Mouse (Mus musculus) cerebellum, adult 2 months (tissue): ENCODE results near the gene Olfr180. TPM values are rescaled to one million over a fixed set of nuclear protein-coding genes. Genes with fewer than 3 reads are reported as not detected.

Source experiments
- DNase-seq, 2 experiments: peaks; one replicate each; pipeline ENCODE4 v3.0.0; 2021
- H3K27ac ChIP-seq: fragments of 200-500 bp; 2 replicates; pipeline ENCODE4 v1.5.1; 2012; ENCODE audit warnings: low read length, control low read depth, inconsistent platforms; ENCODE audit not compliant: insufficient read depth
- H3K27me3 ChIP-seq: fragments of 200-500 bp; 2 replicates; pipeline ENCODE4 v1.6.1; 2012; ENCODE audit warnings: inconsistent platforms, mild to moderate bottlenecking, low read length, moderate library complexity; ENCODE audit not compliant: control insufficient read depth, insufficient read depth
- H3K4me1 ChIP-seq: fragments of 200-500 bp; 2 replicates; pipeline ENCODE4 v1.6.1; 2011; ENCODE audit warnings: low read length; ENCODE audit not compliant: control insufficient read depth, insufficient read depth
- H3K4me3 ChIP-seq: fragments of 200-500 bp; replicated peaks from 2 replicates; pipeline ENCODE3; 2011; ENCODE audit warnings: mild to moderate bottlenecking, low read depth, low read length, control low read depth; ENCODE audit not compliant: insufficient read depth
- CTCF ChIP-seq: fragments of 200-500 bp; IDR thresholded peaks from 2 replicates; pipeline ENCODE4 v1.5.1; 2011; ENCODE audit warnings: low read depth, mild to moderate bottlenecking, control low read depth, low read length, moderate library complexity, borderline replicate concordance; ENCODE audit not compliant: insufficient read depth
- POLR2A ChIP-seq: fragments of 200-500 bp; IDR thresholded peaks from 2 replicates; pipeline ENCODE4 v1.6.1; 2011; ENCODE audit warnings: low read length, control low read depth, borderline replicate concordance; ENCODE audit not compliant: insufficient read depth
- WGBS: fragments of 180-500 bp; shearing (Covaris S2); methylation state at CpG from one replicate; pipeline ENCODE4 v1.1.7; 2018; 5-methylcytosine and 5-hydroxymethylcytosine counted together
- polyA plus RNA-seq: library from polyadenylated mRNA; depleted of rRNA; stranded (reverse); fragments of >200 nt; gene quantifications from 2 replicates; pipeline ENCODE4 v1.2.3, GENCODE M21; 2012; rRNA removed

Olfr180 gene
- not detected in 2 replicates for polyA plus RNA-seq

DNA sequence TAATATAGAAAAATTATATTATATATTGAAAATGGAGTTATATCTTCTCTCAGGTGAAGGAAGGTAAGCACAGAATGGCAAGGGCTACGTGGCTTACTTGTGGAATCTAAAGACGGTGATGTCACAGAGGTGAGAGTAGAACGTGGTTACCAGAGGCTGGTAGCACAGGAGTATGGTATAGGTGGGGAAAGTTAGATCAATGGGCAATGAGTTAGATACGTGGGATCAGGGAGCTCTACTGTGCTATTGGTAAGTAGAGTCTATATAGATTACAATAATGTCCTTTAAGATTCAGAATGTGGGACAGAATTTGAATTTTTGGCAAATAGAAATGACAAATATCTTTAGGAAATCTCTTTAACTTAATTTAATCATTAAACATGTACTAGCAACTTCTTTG is at the start of gene Olfr180:
TSS of gene Olfr180 (minus strand) at position 101 of the 400 bp plus-strand sequence.
- H3K27me3 ChIP-seq, result no peaks in the 10 kb centered on the region
- no peaks in the 10 kb centered on the region for H3K4me1 ChIP-seq
- DNase-seq, result no peak
- 74% methylated on average over 4 of the region's 4 CpGs for WGBS
- H3K27ac ChIP-seq, result no peak within 1 kb of the TSS
- H3K4me3 ChIP-seq, result no peak within 1 kb of the TSS
- TF ChIP-seq CTCF, result no peak
- TF ChIP-seq POLR2A, result no peak

- 42% methylated on average over 1 of the region's 1 CpGs for WGBS
- no peak within 1 kb of the TSS for H3K4me3 ChIP-seq
- H3K27me3 ChIP-seq, result no peaks in the 10 kb centered on the region
- no peak within 1 kb of the TSS for H3K27ac ChIP-seq
- no peaks in the 10 kb centered on the region for H3K4me1 ChIP-seq
- DNase-seq, result no peak
- TF ChIP-seq POLR2A (no peak), CTCF (no peak)
Measured at GRCm38 (mm10) chr16:58928655-58929054, 537 bp downstream of the Olfr180 start, which contains the start of gene Olfr181. Olfr181 (minus strand) TSS chr16:58928755.

DNA sequence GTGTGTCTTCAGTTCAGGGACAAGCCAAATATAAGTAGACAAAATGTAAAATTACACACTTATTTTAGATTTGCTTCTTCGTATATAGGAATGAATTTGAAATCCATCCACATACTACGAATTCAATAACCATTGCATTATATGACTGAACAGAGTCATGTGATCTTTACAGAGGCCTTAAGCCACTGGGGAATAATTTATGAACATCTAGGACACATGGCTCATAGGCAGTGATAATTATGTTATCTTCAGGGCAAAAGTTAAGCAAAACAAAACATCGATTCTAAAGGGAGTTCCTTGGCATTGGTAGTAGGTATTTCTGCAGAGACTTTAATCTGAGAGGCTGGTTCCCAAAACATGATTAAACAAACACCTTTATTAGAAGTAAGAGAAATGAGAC is 37.2 kb downstream of the Olfr180 start, which contains the start of gene Olfr178:
TSS of gene Olfr178 (minus strand) at position 101 of the 400 bp plus-strand sequence.
- DNase-seq, result no peak
- 88% methylated on average over 3 of the region's 3 CpGs for WGBS
- H3K4me1 ChIP-seq, result no peaks in the 10 kb centered on the region
- TF ChIP-seq CTCF (no peak), POLR2A (no peak)
- no peak within 1 kb of the TSS for H3K27ac ChIP-seq
- no peaks in the 10 kb centered on the region for H3K27me3 ChIP-seq
- H3K4me3 ChIP-seq, result no peak within 1 kb of the TSS

GRCm38 (mm10) chr16:58884416-58884815 is 44.8 kb downstream of the Olfr180 start:
- WGBS, result 94% methylated on average over 2 of the region's 2 CpGs
- DNase-seq, result no peak
- TF ChIP-seq POLR2A (no peak), CTCF (no peak)
- Histone ChIP-seq H3K27ac (no peak overlapping the region), H3K4me3 (no peak overlapping the region), H3K27me3 (no peaks in the 10 kb centered on the region), H3K4me1 (no peaks in the 10 kb centered on the region)

DNA sequence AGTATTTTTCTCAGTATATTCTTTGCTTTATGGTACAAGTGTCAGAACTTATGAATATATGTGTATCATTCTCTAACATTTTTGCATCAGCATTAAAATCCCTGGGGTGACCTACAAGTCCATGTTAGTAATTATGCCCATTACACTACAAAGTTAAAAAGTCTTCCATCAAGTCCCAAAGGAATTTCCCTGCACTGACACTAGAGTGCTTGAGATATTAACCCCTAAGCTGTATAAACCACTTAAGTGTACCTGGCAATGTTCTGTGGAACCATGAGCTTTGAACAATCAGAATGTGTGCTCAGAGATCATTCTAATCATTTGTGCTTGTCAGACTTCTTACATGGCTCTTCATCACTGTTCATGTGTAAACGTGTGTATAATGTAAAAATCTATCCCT is 54.5 kb downstream of the Olfr180 start, which contains the start of gene Olfr177:
TSS of gene Olfr177 (minus strand) at position 101 of the 400 bp plus-strand sequence.
- Histone ChIP-seq H3K27ac (no peak within 1 kb of the TSS), H3K27me3 (no peaks in the 10 kb centered on the region), H3K4me3 (no peak within 1 kb of the TSS), H3K4me1 (no peaks in the 10 kb centered on the region)
- 51% methylated on average over 1 of the region's 1 CpGs for WGBS
- TF ChIP-seq CTCF (no peak), POLR2A (no peak)
- DNase-seq, result no peak

Other genes with a start within 250 kb of the Olfr180 start
- 0.06 TPM in 1 of 2 replicates, not detected in the other for gene Gpr15, start 210.3 kb downstream of the Olfr180 start, polyA plus RNA-seq
- gene Cldnd1, start 201.5 kb downstream of the Olfr180 start, polyA plus RNA-seq, result 134 and 137 TPM in 2 replicates
- not detected in 2 replicates for gene Olfr172, start 166.2 kb downstream of the Olfr180 start, polyA plus RNA-seq
- gene Olfr173, start 129.1 kb downstream of the Olfr180 start, polyA plus RNA-seq, result not detected in 2 replicates
- not detected in 2 replicates for gene Olfr175-ps1, start 102.6 kb downstream of the Olfr180 start, polyA plus RNA-seq
- gene Olfr177, start 54.6 kb downstream of the Olfr180 start, polyA plus RNA-seq, result not detected in 2 replicates
- not detected in 2 replicates for gene Olfr178, start 37.3 kb downstream of the Olfr180 start, polyA plus RNA-seq
- gene Olfr181, start 637 bp downstream of the Olfr180 start, polyA plus RNA-seq, result not detected in 2 replicates
- not detected in 2 replicates for gene Olfr183, start 66.0 kb upstream of the Olfr180 start, polyA plus RNA-seq
- gene Olfr186, start 100.9 kb upstream of the Olfr180 start, polyA plus RNA-seq, result not detected in 2 replicates
- gene Olfr187, start 110.4 kb upstream of the Olfr180 start, polyA plus RNA-seq, result not detected in 2 replicates
- gene Olfr190, start 148.6 kb upstream of the Olfr180 start, polyA plus RNA-seq, result not detected in 2 replicates
- gene Olfr191, start 160.4 kb upstream of the Olfr180 start, polyA plus RNA-seq, result not detected in 2 replicates
- gene Olfr193, start 182.5 kb upstream of the Olfr180 start, polyA plus RNA-seq, result not detected in 2 replicates
- not detected in 2 replicates for gene Olfr194, start 191.7 kb upstream of the Olfr180 start, polyA plus RNA-seq
- gene Olfr195, start 217.7 kb upstream of the Olfr180 start, polyA plus RNA-seq, result not detected in 2 replicates
- gene Olfr196, start 241.1 kb upstream of the Olfr180 start, polyA plus RNA-seq, result not detected in 2 replicates